Mouse (Mus musculus): Measurements from ENCODE around the gene Srarp. TPM values are rescaled to one million over a fixed set of nuclear protein-coding genes. Genes with fewer than 3 reads are reported as not detected.

Srarp gene
- polyA plus RNA-seq, 1 experiment from 2014 or later, result not detected

- Histone ChIP-seq H3K9me3 (ENCODE audit: low read length) (no peaks in the 10 kb centered on the region), H3K36me3 (ENCODE audit: insufficient read depth, low read length) (no peaks in the 10 kb centered on the region), H3K27me3 (ENCODE audit: insufficient read depth, low read length) (peaks cover 24% of the 10 kb centered on the region), H3K4me2 (replicated peaks; ENCODE audit: low read depth, low read length) (no peak overlapping the region), H3K27ac (ENCODE audit: low read length) (no peak overlapping the region), H3K4me1 (ENCODE audit: insufficient read depth, low read length) (peaks cover 7% of the 10 kb centered on the region), H3K9ac (replicated peaks; ENCODE audit: low read length) (no peak overlapping the region), H3K4me3 (ENCODE audit: low read length) (no peak overlapping the region)
- WGBS, result 2% methylated on average over 7 of the region's 7 CpGs
- ATAC-seq (ENCODE audit: low FRiP score, low TSS enrichment), result no peak
These were observed 50.6 kb downstream of the Srarp start for GRCm38 (mm10) chr4:141385275-141385674.

Other genes starting within 250 kb of the Srarp start
- gene Rsg1, start 222.1 kb downstream of the Srarp start, polyA plus RNA-seq (2015; fragmentation: Nextera tagmentation; extraction: Ambion mirVana), result 8.1 and 9.2 TPM in 2 replicates
- 9.6 and 11.2 TPM in 2 replicates for gene Arhgef19, start 196.6 kb downstream of the Srarp start, polyA plus RNA-seq (2015; fragmentation: Nextera tagmentation; extraction: Ambion mirVana)
- 8.3 and 8.6 TPM in 2 replicates for gene Epha2, start 134.9 kb downstream of the Srarp start, polyA plus RNA-seq (2015; fragmentation: Nextera tagmentation; extraction: Ambion mirVana)
- 3.0 and 3.1 TPM in 2 replicates for gene Fam131c, start 67.9 kb downstream of the Srarp start, polyA plus RNA-seq (2015; fragmentation: Nextera tagmentation; extraction: Ambion mirVana)
- 14.7 and 17.8 TPM in 2 replicates for gene Clcnka, start 37.4 kb downstream of the Srarp start, polyA plus RNA-seq (2015; fragmentation: Nextera tagmentation; extraction: Ambion mirVana)
- 34.2 and 48.4 TPM in 2 replicates for gene Clcnkb, start 20.1 kb downstream of the Srarp start, polyA plus RNA-seq (2015; fragmentation: Nextera tagmentation; extraction: Ambion mirVana)
- gene Hspb7, start 15.3 kb downstream of the Srarp start, polyA plus RNA-seq (2015; fragmentation: Nextera tagmentation; extraction: Ambion mirVana), result 0.58 and 0.80 TPM in 2 replicates
- 41.7 and 43.1 TPM in 2 replicates for gene Zbtb17, start 8.5 kb upstream of the Srarp start, polyA plus RNA-seq (2015; fragmentation: Nextera tagmentation; extraction: Ambion mirVana)
- gene Spen, start 102.5 kb upstream of the Srarp start, polyA plus RNA-seq (2015; fragmentation: Nextera tagmentation; extraction: Ambion mirVana), result 9.3 and 10.5 TPM in 2 replicates
- gene Fblim1, start 170.0 kb upstream of the Srarp start, polyA plus RNA-seq (2015; fragmentation: Nextera tagmentation; extraction: Ambion mirVana), result 76.4 and 85.2 TPM in 2 replicates
- gene Tmem82, start 182.5 kb upstream of the Srarp start, polyA plus RNA-seq (2015; fragmentation: Nextera tagmentation; extraction: Ambion mirVana), result 4.3 and 5.4 TPM in 2 replicates
- 0.54 and 0.69 TPM in 2 replicates for gene Slc25a34, start 187.7 kb upstream of the Srarp start, polyA plus RNA-seq (2015; fragmentation: Nextera tagmentation; extraction: Ambion mirVana)
- 6.4 TPM in 2 replicates for gene Plekhm2, start 228.8 kb upstream of the Srarp start, polyA plus RNA-seq (2015; fragmentation: Nextera tagmentation; extraction: Ambion mirVana)
- gene Rsc1a1, start 249.5 kb upstream of the Srarp start, polyA plus RNA-seq (2015; fragmentation: Nextera tagmentation; extraction: Ambion mirVana), result 0.62 TPM in 1 of 2 replicates, not detected in the other

All from kidney, embryonic 16.5 days (tissue).